Mouse (Mus musculus): ENCODE results near the gene Blvrb. TPM values are rescaled to one million over a fixed set of nuclear protein-coding genes. Genes with fewer than 3 reads are reported as not detected.

Gene Blvrb
- total and polyA plus RNA-seq, 2 experiments from 2014 or later: 33.3 to 59.7 TPM

DNA sequence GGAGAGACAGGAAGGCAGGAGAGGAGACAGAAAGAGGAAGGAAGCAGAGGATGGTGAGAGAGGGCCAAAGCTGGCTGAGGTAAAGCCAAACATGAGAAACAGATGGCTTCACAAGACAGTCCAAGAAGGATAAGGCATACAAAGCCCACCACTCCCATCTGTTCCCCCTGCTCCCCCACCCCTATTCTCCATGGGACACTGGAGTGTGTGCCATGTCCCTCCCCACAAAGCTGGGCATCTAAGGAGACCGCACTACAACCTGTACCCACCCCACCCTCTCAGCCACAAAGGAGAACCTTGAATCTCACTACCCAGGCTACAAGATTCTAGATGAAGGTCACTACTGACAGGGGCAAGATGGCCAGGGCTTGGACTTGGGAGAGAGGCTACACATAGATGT, 20.4 kb upstream of the Blvrb start:
- DNase-seq (ENCODE audit: low spot score) (no peak), ATAC-seq (ENCODE audit: insufficient read depth, low read depth) (no peak)
- H3K9ac ChIP-seq (replicated peaks; ENCODE audit: low read depth, low read length): no peak overlapping the region
- H3K4me2 ChIP-seq (ENCODE audit: low read depth, low read length): no peak overlapping the region
- TF ChIP-seq EP300 (IDR thresholded peaks at IDR 0.05; ENCODE audit: low read depth) (no peak), CTCF (IDR thresholded peaks at IDR 0.05; ENCODE audit: low read depth) (no peak)
- WGBS: 81% methylated on average over 1 of the region's 1 CpGs
- no peaks in the 10 kb centered on the region for H3K27me3 ChIP-seq (ENCODE audit: control insufficient read depth, insufficient read depth, low read length)
- H3K36me3 ChIP-seq (replicated peaks; ENCODE audit: control insufficient read depth, insufficient read depth, low read length): no peaks in the 10 kb centered on the region
- H3K27ac ChIP-seq (ENCODE audit: low read depth): no peak overlapping the region
- H3K4me1 ChIP-seq (ENCODE audit: control insufficient read depth, insufficient read depth): no peaks in the 10 kb centered on the region
- H3K9me3 ChIP-seq (replicated peaks; ENCODE audit: control insufficient read depth, low read length): peaks cover 5% of the 10 kb centered on the region; the same call in 1 of the 2 replicates
- H3K4me3 ChIP-seq (ENCODE audit: low read depth, low read length): no peak overlapping the region

GRCm38 (mm10) chr7:27428002-27428401, 19.8 kb upstream of the Blvrb start:
- no peak overlapping the region for H3K27ac ChIP-seq (ENCODE audit: low read depth)
- TF ChIP-seq EP300 (IDR thresholded peaks at IDR 0.05; ENCODE audit: low read depth): no peak
- TF ChIP-seq CTCF (IDR thresholded peaks at IDR 0.05; ENCODE audit: low read depth): no peak
- no peak overlapping the region for H3K4me2 ChIP-seq (ENCODE audit: low read depth, low read length)
- 0 out of 2 replicates have a peak, but pooled peaks cover 3% of the 10 kb centered on the region for H3K27me3 ChIP-seq (ENCODE audit: control insufficient read depth, insufficient read depth, low read length)
- ATAC-seq (ENCODE audit: insufficient read depth, low read depth) (no peak), DNase-seq (ENCODE audit: low spot score) (no peak)
- WGBS: 72% methylated on average over 11 of the region's 11 CpGs
- no peak overlapping the region for H3K4me3 ChIP-seq (ENCODE audit: low read depth, low read length)
- H3K4me1 ChIP-seq (ENCODE audit: control insufficient read depth, insufficient read depth): no peaks in the 10 kb centered on the region
- H3K9me3 ChIP-seq (replicated peaks; ENCODE audit: control insufficient read depth, low read length): peaks cover 5% of the 10 kb centered on the region; the same call in 1 of the 2 replicates
- H3K9ac ChIP-seq (replicated peaks; ENCODE audit: low read depth, low read length): no peak overlapping the region
- no peaks in the 10 kb centered on the region for H3K36me3 ChIP-seq (replicated peaks; ENCODE audit: control insufficient read depth, insufficient read depth, low read length)

- H3K27me3 ChIP-seq (ENCODE audit: control insufficient read depth, insufficient read depth, low read length): peaks cover 14% of the 10 kb centered on the region; the same call in 1 of the 2 replicates
- ATAC-seq (ENCODE audit: insufficient read depth, low read depth): no peak
- H3K27ac ChIP-seq (ENCODE audit: low read depth): no peak overlapping the region
- TF ChIP-seq CTCF (IDR thresholded peaks at IDR 0.05; ENCODE audit: low read depth) (no peak), EP300 (IDR thresholded peaks at IDR 0.05; ENCODE audit: low read depth) (no peak)
- no peak overlapping the region for H3K4me3 ChIP-seq (ENCODE audit: low read depth, low read length)
- no peak overlapping the region for H3K4me2 ChIP-seq (ENCODE audit: low read depth, low read length)
- DNase-seq (ENCODE audit: low spot score): no peak
- no peaks in the 10 kb centered on the region for H3K36me3 ChIP-seq (replicated peaks; ENCODE audit: control insufficient read depth, insufficient read depth, low read length)
- 59% methylated on average over 2 of the region's 2 CpGs for whole genome bisulfite sequencing
- H3K9ac ChIP-seq (replicated peaks; ENCODE audit: low read depth, low read length): no peak overlapping the region
- H3K9me3 ChIP-seq (replicated peaks; ENCODE audit: control insufficient read depth, low read length): peaks cover 5% of the 10 kb centered on the region; the same call in 1 of the 2 replicates
- H3K4me1 ChIP-seq (ENCODE audit: control insufficient read depth, insufficient read depth): no peaks in the 10 kb centered on the region
Measured at GRCm38 (mm10) chr7:27429135-27429534, 18.6 kb upstream of the Blvrb start.

DNA sequence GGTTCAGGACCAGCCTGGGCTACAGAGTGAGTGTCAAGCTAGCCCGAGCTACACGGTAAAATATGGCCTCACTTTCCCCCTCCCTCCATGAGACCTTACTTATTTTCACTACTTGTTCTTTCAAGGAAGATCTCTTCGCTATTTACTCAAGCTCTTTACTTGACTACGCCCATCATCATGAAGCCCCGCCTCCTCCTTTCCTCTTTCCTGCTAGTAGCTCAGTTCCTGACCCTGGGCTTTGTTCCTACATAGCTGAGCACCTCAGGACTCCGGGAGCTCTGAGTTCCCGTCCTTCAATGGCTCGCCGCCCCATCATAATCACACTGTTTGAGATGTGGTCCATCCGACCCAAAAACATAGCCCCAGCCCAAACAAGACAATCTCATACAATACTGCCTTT, 14.4 kb upstream of the Blvrb start:
- no peak overlapping the region for H3K4me2 ChIP-seq (ENCODE audit: low read depth, low read length)
- H3K9me3 ChIP-seq (replicated peaks; ENCODE audit: control insufficient read depth, low read length): peaks cover 5% of the 10 kb centered on the region; the same call in 1 of the 2 replicates
- H3K27ac ChIP-seq (ENCODE audit: low read depth): no peak overlapping the region
- ATAC-seq (ENCODE audit: insufficient read depth, low read depth) (no peak), DNase-seq (ENCODE audit: low spot score) (no peak)
- no peak overlapping the region for H3K9ac ChIP-seq (replicated peaks; ENCODE audit: low read depth, low read length)
- H3K4me1 ChIP-seq (ENCODE audit: control insufficient read depth, insufficient read depth): no peaks in the 10 kb centered on the region
- H3K4me3 ChIP-seq (ENCODE audit: low read depth, low read length): no peak overlapping the region
- peaks cover 19% of the 10 kb centered on the region; the same call in 1 of the 2 replicates for H3K27me3 ChIP-seq (ENCODE audit: control insufficient read depth, insufficient read depth, low read length)
- TF ChIP-seq EP300 (IDR thresholded peaks at IDR 0.05; ENCODE audit: low read depth): no peak
- no peak for TF ChIP-seq CTCF (IDR thresholded peaks at IDR 0.05; ENCODE audit: low read depth)
- WGBS: 27% methylated on average over 10 of the region's 10 CpGs
- H3K36me3 ChIP-seq (replicated peaks; ENCODE audit: control insufficient read depth, insufficient read depth, low read length): no peaks in the 10 kb centered on the region

DNA sequence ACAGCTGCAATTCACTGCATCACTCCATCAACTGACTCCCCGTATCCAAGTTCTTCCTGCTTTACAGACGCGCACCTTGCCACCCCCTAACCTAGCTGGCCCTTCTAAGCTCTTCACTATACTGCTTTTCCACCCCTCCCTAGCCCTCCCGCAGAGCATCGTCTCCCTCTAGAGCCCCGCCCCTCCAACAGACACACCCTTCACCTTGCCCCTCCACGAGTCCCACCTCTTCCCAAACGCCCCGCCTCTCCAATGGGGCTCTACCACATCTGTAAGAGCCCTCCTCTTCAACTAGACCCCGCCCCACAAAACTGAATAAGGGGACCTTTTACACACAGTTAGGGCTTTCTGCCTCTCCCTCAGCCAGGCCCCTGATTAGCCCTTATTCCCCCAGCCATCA, 14.0 kb upstream of the Blvrb start:
- H3K4me2 ChIP-seq (ENCODE audit: low read depth, low read length): no peak overlapping the region
- no peak overlapping the region for H3K9ac ChIP-seq (replicated peaks; ENCODE audit: low read depth, low read length)
- H3K27ac ChIP-seq (ENCODE audit: low read depth): no peak overlapping the region
- H3K9me3 ChIP-seq (replicated peaks; ENCODE audit: control insufficient read depth, low read length): peaks cover 5% of the 10 kb centered on the region; the same call in 1 of the 2 replicates
- no peaks in the 10 kb centered on the region for H3K4me1 ChIP-seq (ENCODE audit: control insufficient read depth, insufficient read depth)
- TF ChIP-seq EP300 (IDR thresholded peaks at IDR 0.05; ENCODE audit: low read depth): no peak
- no peaks in the 10 kb centered on the region for H3K36me3 ChIP-seq (replicated peaks; ENCODE audit: control insufficient read depth, insufficient read depth, low read length)
- no peak overlapping the region for H3K4me3 ChIP-seq (ENCODE audit: low read depth, low read length)
- no peak for ATAC-seq (ENCODE audit: insufficient read depth, low read depth)
- peaks cover 19% of the 10 kb centered on the region; the same call in 1 of the 2 replicates for H3K27me3 ChIP-seq (ENCODE audit: control insufficient read depth, insufficient read depth, low read length)
- DNase-seq (ENCODE audit: low spot score): no peak
- WGBS: 9% methylated on average over 10 of the region's 10 CpGs

DNA sequence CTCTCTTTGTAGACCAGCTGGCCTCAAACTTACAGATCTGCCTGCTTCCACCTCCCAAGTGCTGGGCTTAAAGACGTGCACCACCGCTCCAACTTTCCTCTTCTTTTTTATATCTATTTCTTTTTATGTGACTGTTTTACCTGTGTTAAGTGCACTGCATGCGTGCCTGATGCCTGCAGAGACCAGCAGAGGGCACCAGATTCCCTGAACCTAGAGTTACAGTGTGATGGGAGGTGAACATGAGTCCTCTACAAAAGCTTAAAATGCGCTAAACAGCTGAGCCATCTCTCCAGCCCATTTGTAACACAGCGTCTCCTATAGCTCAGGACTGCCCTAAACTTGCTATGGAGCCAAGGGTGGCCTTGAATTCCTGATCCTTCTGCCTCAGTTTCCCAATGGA, 10.2 kb upstream of the Blvrb start:
- no peak for TF ChIP-seq EP300 (IDR thresholded peaks at IDR 0.05; ENCODE audit: low read depth)
- TF ChIP-seq CTCF (IDR thresholded peaks at IDR 0.05; ENCODE audit: low read depth): peak; percentile 39; the same call in 1 of the 2 replicates
- Histone ChIP-seq H3K9me3 (replicated peaks; ENCODE audit: control insufficient read depth, low read length) (no peaks in the 10 kb centered on the region), H3K4me1 (ENCODE audit: control insufficient read depth, insufficient read depth) (no peaks in the 10 kb centered on the region), H3K36me3 (replicated peaks; ENCODE audit: control insufficient read depth, insufficient read depth, low read length) (no peaks in the 10 kb centered on the region), H3K4me3 (ENCODE audit: low read depth, low read length) (no peak overlapping the region), H3K4me2 (ENCODE audit: low read depth, low read length) (no peak overlapping the region), H3K27me3 (ENCODE audit: control insufficient read depth, insufficient read depth, low read length) (peaks cover 19% of the 10 kb centered on the region; the same call in 1 of the 2 replicates), H3K9ac (replicated peaks; ENCODE audit: low read depth, low read length) (no peak overlapping the region), H3K27ac (ENCODE audit: low read depth) (no peak overlapping the region)
- no peak for DNase-seq (ENCODE audit: low spot score)
- 52% methylated on average over 5 of the region's 5 CpGs for WGBS
- no peak; the same call in 1 of the 2 replicates for ATAC-seq (ENCODE audit: insufficient read depth, low read depth)
